Mouse (Mus musculus): ENCODE measurements around the gene Col26a1. TPM values are rescaled to one million over a fixed set of nuclear protein-coding genes. Genes with fewer than 3 reads are reported as not detected.

Col26a1 gene
- polyA plus RNA-seq, 1 experiment from 2014 or later: 1.6 TPM

GRCm38 (mm10) chr5:136867706-136868105 is 15.3 kb downstream of the Col26a1 start:
- ATAC-seq (no peak), DNase-seq (ENCODE audit: low spot score) (no peak)
- 68% methylated on average over 5 of the region's 5 CpGs for WGBS
- Histone ChIP-seq H3K27me3 (replicated peaks; ENCODE audit: insufficient read depth, low read length) (no peaks in the 10 kb centered on the region), H3K4me2 (replicated peaks; ENCODE audit: low read depth, low read length) (no peak overlapping the region), H3K36me3 (ENCODE audit: insufficient read depth, low read length) (no peaks in the 10 kb centered on the region), H3K4me3 (ENCODE audit: low read depth, low read length) (no peak overlapping the region), H3K9ac (replicated peaks; ENCODE audit: low read depth) (no peak overlapping the region), H3K27ac (ENCODE audit: low read length) (no peak overlapping the region), H3K9me3 (ENCODE audit: low read length) (no peaks in the 10 kb centered on the region), H3K4me1 (ENCODE audit: insufficient read depth, low read depth, low read length) (peaks cover 7% of the 10 kb centered on the region; the same call in 1 of the 2 replicates)
- no peak for TF ChIP-seq CTCF (IDR thresholded peaks at IDR 0.05)
- TF ChIP-seq EP300 (IDR thresholded peaks at IDR 0.05): no peak

- Histone ChIP-seq H3K4me1 (ENCODE audit: insufficient read depth, low read depth, low read length) (peaks cover 7% of the 10 kb centered on the region; the same call in 1 of the 2 replicates), H3K36me3 (ENCODE audit: insufficient read depth, low read length) (no peaks in the 10 kb centered on the region), H3K4me3 (ENCODE audit: low read depth, low read length) (no peak overlapping the region), H3K4me2 (replicated peaks; ENCODE audit: low read depth, low read length) (peak overlapping the region; percentile 25; the same call in 1 of the 2 replicates), H3K9me3 (ENCODE audit: low read length) (no peaks in the 10 kb centered on the region), H3K9ac (replicated peaks; ENCODE audit: low read depth) (no peak overlapping the region), H3K27ac (ENCODE audit: low read length) (0 out of 2 replicates have a peak overlapping the region, but pooled peaks have one; percentile 15), H3K27me3 (replicated peaks; ENCODE audit: insufficient read depth, low read length) (no peaks in the 10 kb centered on the region)
- peak; percentile 71 for DNase-seq (ENCODE audit: low spot score)
- no peak for TF ChIP-seq EP300 (IDR thresholded peaks at IDR 0.05)
- no peak for TF ChIP-seq CTCF (IDR thresholded peaks at IDR 0.05)
- ATAC-seq: peak; percentile 86
- 9% methylated on average over 14 of the region's 14 CpGs for WGBS
Observed at GRCm38 (mm10) chr5:136863961-136864674, 18.9 kb downstream of the Col26a1 start.

GRCm38 (mm10) chr5:136863276-136863675 is 19.7 kb downstream of the Col26a1 start:
- no peaks in the 10 kb centered on the region for H3K36me3 ChIP-seq (ENCODE audit: insufficient read depth, low read length)
- 62% methylated on average over 9 of the region's 9 CpGs for WGBS
- H3K9me3 ChIP-seq (ENCODE audit: low read length): no peaks in the 10 kb centered on the region
- H3K27me3 ChIP-seq (replicated peaks; ENCODE audit: insufficient read depth, low read length): no peaks in the 10 kb centered on the region
- H3K4me1 ChIP-seq (ENCODE audit: insufficient read depth, low read depth, low read length): peaks cover 7% of the 10 kb centered on the region; the same call in 1 of the 2 replicates
- H3K27ac ChIP-seq (ENCODE audit: low read length): no peak overlapping the region
- DNase-seq (ENCODE audit: low spot score) (no peak), ATAC-seq (no peak)
- TF ChIP-seq CTCF (IDR thresholded peaks at IDR 0.05) (no peak), EP300 (IDR thresholded peaks at IDR 0.05) (no peak)
- no peak overlapping the region for H3K9ac ChIP-seq (replicated peaks; ENCODE audit: low read depth)
- H3K4me3 ChIP-seq (ENCODE audit: low read depth, low read length): no peak overlapping the region
- no peak overlapping the region for H3K4me2 ChIP-seq (replicated peaks; ENCODE audit: low read depth, low read length)

- TF ChIP-seq CTCF (IDR thresholded peaks at IDR 0.05) (no peak), EP300 (IDR thresholded peaks at IDR 0.05) (no peak)
- Histone ChIP-seq H3K9me3 (ENCODE audit: low read length) (no peaks in the 10 kb centered on the region), H3K9ac (replicated peaks; ENCODE audit: low read depth) (no peak overlapping the region), H3K27me3 (replicated peaks; ENCODE audit: insufficient read depth, low read length) (no peaks in the 10 kb centered on the region), H3K4me2 (replicated peaks; ENCODE audit: low read depth, low read length) (no peak overlapping the region), H3K4me3 (ENCODE audit: low read depth, low read length) (no peak overlapping the region), H3K36me3 (ENCODE audit: insufficient read depth, low read length) (no peaks in the 10 kb centered on the region), H3K27ac (ENCODE audit: low read length) (no peak overlapping the region), H3K4me1 (ENCODE audit: insufficient read depth, low read depth, low read length) (peaks cover 7% of the 10 kb centered on the region; the same call in 1 of the 2 replicates)
- 65% methylated on average over 4 of the region's 4 CpGs for WGBS
- DNase-seq (ENCODE audit: low spot score) (no peak), ATAC-seq (no peak)
Observed at GRCm38 (mm10) chr5:136862806-136863205, 20.2 kb downstream of the Col26a1 start.

GRCm38 (mm10) chr5:136861191-136861940 is 21.6 kb downstream of the Col26a1 start:
- no peak for ATAC-seq
- DNase-seq (ENCODE audit: low spot score): no peak
- no peaks in the 10 kb centered on the region for H3K36me3 ChIP-seq (ENCODE audit: insufficient read depth, low read length)
- no peak overlapping the region for H3K4me3 ChIP-seq (ENCODE audit: low read depth, low read length)
- H3K27ac ChIP-seq (ENCODE audit: low read length): no peak overlapping the region
- H3K27me3 ChIP-seq (replicated peaks; ENCODE audit: insufficient read depth, low read length): no peaks in the 10 kb centered on the region
- H3K4me1 ChIP-seq (ENCODE audit: insufficient read depth, low read depth, low read length): peaks cover 7% of the 10 kb centered on the region; the same call in 1 of the 2 replicates
- no peak overlapping the region for H3K9ac ChIP-seq (replicated peaks; ENCODE audit: low read depth)
- TF ChIP-seq CTCF (IDR thresholded peaks at IDR 0.05) (no peak), EP300 (IDR thresholded peaks at IDR 0.05) (no peak)
- no peaks in the 10 kb centered on the region for H3K9me3 ChIP-seq (ENCODE audit: low read length)
- H3K4me2 ChIP-seq (replicated peaks; ENCODE audit: low read depth, low read length): no peak overlapping the region
- WGBS: 26% methylated on average over 20 of the region's 20 CpGs

GRCm38 (mm10) chr5:136850716-136851115 is 32.3 kb downstream of the Col26a1 start:
- H3K9ac ChIP-seq (replicated peaks; ENCODE audit: low read depth): no peak overlapping the region
- ATAC-seq (no peak), DNase-seq (ENCODE audit: low spot score) (no peak)
- H3K27ac ChIP-seq (ENCODE audit: low read length): no peak overlapping the region
- TF ChIP-seq CTCF (IDR thresholded peaks at IDR 0.05): no peak
- TF ChIP-seq EP300 (IDR thresholded peaks at IDR 0.05): no peak
- no peak overlapping the region for H3K4me3 ChIP-seq (ENCODE audit: low read depth, low read length)
- H3K27me3 ChIP-seq (replicated peaks; ENCODE audit: insufficient read depth, low read length): no peaks in the 10 kb centered on the region
- WGBS: 95% methylated on average over 6 of the region's 6 CpGs
- H3K36me3 ChIP-seq (ENCODE audit: insufficient read depth, low read length): no peaks in the 10 kb centered on the region
- no peak overlapping the region for H3K4me2 ChIP-seq (replicated peaks; ENCODE audit: low read depth, low read length)
- H3K4me1 ChIP-seq (ENCODE audit: insufficient read depth, low read depth, low read length): no peaks in the 10 kb centered on the region
- no peaks in the 10 kb centered on the region for H3K9me3 ChIP-seq (ENCODE audit: low read length)

Data from lung, postnatal 0 days (tissue).